Mouse (Mus musculus) E14TG2a.4 (cell line): ENCODE measurements around the gene Frat1.
"Not testable (repeated sequence)": the region's sequence is repeated elsewhere in the genome, so short reads cannot be mapped to it uniquely, and the experiment has no call there.

Experiments used
- H3K27me3 ChIP-seq: 2 replicates; pipeline ENCODE4 v1.6.1; 2014; ENCODE audit warnings: low read length, control low read depth; ENCODE audit not compliant: insufficient read depth
- H3K36me3 ChIP-seq: 2 replicates; pipeline ENCODE4 v1.6.1; 2014; ENCODE audit warnings: low read length, control low read depth; ENCODE audit not compliant: insufficient read depth
- H3K4me1 ChIP-seq: replicated peaks from 2 replicates; pipeline ENCODE4 v1.6.1; 2014; ENCODE audit warnings: low read depth, low read length, control low read depth
- H3K4me3 ChIP-seq: replicated peaks from 2 replicates; pipeline ENCODE4 v1.5.1; 2014; ENCODE audit warnings: mild to moderate bottlenecking, low read length
- H3K9me3 ChIP-seq: 2 replicates; pipeline ENCODE4 v1.6.1; 2014; ENCODE audit warnings: low read length, control low read depth
- CTCF ChIP-seq: conservative IDR thresholded peaks from 2 replicates; pipeline ENCODE4 v1.5.1; 2014; ENCODE audit warnings: low read length
- NANOG ChIP-seq: IDR thresholded peaks from 2 replicates; pipeline ENCODE4 v1.6.1; 2014; ENCODE audit warnings: borderline replicate concordance, low read length, mixed read lengths
- POU5F1 ChIP-seq: IDR thresholded peaks from 2 replicates; pipeline ENCODE4 v1.6.1; 2014; ENCODE audit warnings: low read length, borderline replicate concordance

Gene Frat1

GRCm38 (mm10) chr19:41850719-41851543 is 21.2 kb downstream of the Frat1 start:
- Histone ChIP-seq H3K4me3 (peak overlapping the region; percentile 62), H3K9me3 (no peaks in the 10 kb centered on the region), H3K27me3 (peaks cover 12% of the 10 kb centered on the region), H3K4me1 (peaks cover 71% of the 10 kb centered on the region), H3K36me3 (peaks cover 5% of the 10 kb centered on the region; the same call in 1 of the 2 replicates)
- TF ChIP-seq CTCF (no peak), NANOG (peak; percentile 87), POU5F1 (no peak)

GRCm38 (mm10) chr19:41852423-41852822 is 22.7 kb downstream of the Frat1 start:
- Histone ChIP-seq H3K9me3 (no peaks in the 10 kb centered on the region), H3K4me1 (peaks cover 69% of the 10 kb centered on the region), H3K27me3 (no peaks in the 10 kb centered on the region), H3K36me3 (no peaks in the 10 kb centered on the region), H3K4me3 (no peak overlapping the region)
- TF ChIP-seq CTCF (no peak), NANOG (no peak), POU5F1 (no peak)

GRCm38 (mm10) chr19:41857086-41857762 is 27.5 kb downstream of the Frat1 start:
- TF ChIP-seq NANOG (no peak), POU5F1 (no peak), CTCF (no peak)
- Histone ChIP-seq H3K27me3 (no peaks in the 10 kb centered on the region), H3K4me1 (peaks cover 62% of the 10 kb centered on the region), H3K4me3 (no peak overlapping the region), H3K36me3 (peaks cover 22% of the 10 kb centered on the region), H3K9me3 (no peaks in the 10 kb centered on the region)

- TF ChIP-seq POU5F1 (no peak), CTCF (no peak), NANOG (no peak)
- no peaks in the 10 kb centered on the region for H3K27me3 ChIP-seq
- H3K9me3 ChIP-seq = no peaks in the 10 kb centered on the region
- no peak overlapping the region for H3K4me3 ChIP-seq
- peaks cover 28% of the 10 kb centered on the region for H3K36me3 ChIP-seq
- peaks cover 56% of the 10 kb centered on the region for H3K4me1 ChIP-seq
Observed at GRCm38 (mm10) chr19:41857816-41858310, 28.1 kb downstream of the Frat1 start.

GRCm38 (mm10) chr19:41866707-41867106 is 36.9 kb downstream of the Frat1 start:
- Histone ChIP-seq H3K36me3 (peaks cover 100% of the 10 kb centered on the region), H3K9me3 (no peaks in the 10 kb centered on the region), H3K27me3 (no peaks in the 10 kb centered on the region), H3K4me3 (no peak overlapping the region), H3K4me1 (peaks cover 18% of the 10 kb centered on the region)
- no peak for TF ChIP-seq CTCF
- no peak for TF ChIP-seq NANOG
- TF ChIP-seq POU5F1 = no peak

- Histone ChIP-seq H3K4me1 (peaks cover 20% of the 10 kb centered on the region), H3K27me3 (no peaks in the 10 kb centered on the region), H3K4me3 (no peak overlapping the region), H3K36me3 (peaks cover 100% of the 10 kb centered on the region), H3K9me3 (no peaks in the 10 kb centered on the region)
- TF ChIP-seq NANOG = no peak
- TF ChIP-seq CTCF = no peak
- TF ChIP-seq POU5F1 = no peak
Observed at GRCm38 (mm10) chr19:41869296-41869695, 39.5 kb downstream of the Frat1 start.

- H3K36me3 ChIP-seq = peaks cover 100% of the 10 kb centered on the region
- H3K4me1 ChIP-seq = peaks cover 18% of the 10 kb centered on the region
- not testable (repeated sequence) for H3K4me3 ChIP-seq, H3K9me3 ChIP-seq, H3K27me3 ChIP-seq
Observed at GRCm38 (mm10) chr19:41869946-41870345, 40.2 kb downstream of the Frat1 start.

GRCm38 (mm10) chr19:41872285-41872684 is 42.5 kb downstream of the Frat1 start:
- peaks cover 100% of the 10 kb centered on the region for H3K36me3 ChIP-seq
- peaks cover 10% of the 10 kb centered on the region for H3K4me1 ChIP-seq
- no peaks in the 10 kb centered on the region for H3K27me3 ChIP-seq
- TF ChIP-seq CTCF (no peak), NANOG (no peak), POU5F1 (no peak)
- H3K4me3 ChIP-seq = no peak overlapping the region
- no peaks in the 10 kb centered on the region for H3K9me3 ChIP-seq

- Histone ChIP-seq H3K27me3 (no peaks in the 10 kb centered on the region), H3K4me3 (no peak overlapping the region), H3K36me3 (peaks cover 100% of the 10 kb centered on the region), H3K9me3 (no peaks in the 10 kb centered on the region), H3K4me1 (peaks cover 10% of the 10 kb centered on the region)
- no peak for TF ChIP-seq CTCF
Observed at GRCm38 (mm10) chr19:41874356-41874755, 44.6 kb downstream of the Frat1 start.
